ENCODE assay signal across 8 mouse cellular contexts in the genomic region with DNA sequence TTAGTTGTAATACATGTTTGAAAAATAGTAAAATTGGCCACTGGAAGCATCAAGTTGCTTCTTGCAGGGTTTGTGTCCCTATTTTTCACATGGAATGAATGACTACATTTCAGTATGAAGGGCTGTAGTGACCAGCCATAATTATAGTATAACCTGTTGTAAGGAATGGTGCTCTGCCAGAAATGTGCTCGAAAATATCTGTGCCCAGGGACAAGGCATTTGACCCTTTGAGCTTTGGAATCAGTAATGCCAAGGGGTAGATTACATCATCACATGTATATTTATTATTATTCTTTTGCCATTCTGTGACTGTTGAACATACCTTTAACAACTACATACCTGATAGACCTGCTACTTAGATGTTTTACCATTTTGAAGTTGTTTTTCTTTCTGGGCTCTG. TPM values are rescaled to one million over a fixed set of nuclear protein-coding genes. Genes with fewer than 3 reads are reported as not detected.
DNase-seq lines count a peak whose midpoint lies in the region; ATAC-seq and TF ChIP-seq lines count a peak whose summit lies in the region.

No protein-coding gene starts in this region.

- TF ChIP-seq CTCF in heart, postnatal 0 days (IDR thresholded peaks at IDR 0.05; ENCODE audit: low read depth): no peak

- H3K9me3 ChIP-seq in heart, postnatal 0 days (replicated peaks; ENCODE audit: control insufficient read depth, low read length): no peaks in the 10 kb centered on the region
- no peaks in the 10 kb centered on the region for H3K9me3 ChIP-seq in hindbrain, embryonic 12.5 days (replicated peaks)
- H3K9me3 ChIP-seq in midbrain, embryonic 11.5 days (ENCODE audit: control insufficient read depth, low read length): no peaks in the 10 kb centered on the region

- H3K36me3 ChIP-seq in heart, postnatal 0 days (replicated peaks; ENCODE audit: control insufficient read depth, insufficient read depth, low read length): no peaks in the 10 kb centered on the region
- H3K36me3 ChIP-seq in hindbrain, embryonic 12.5 days: no peaks in the 10 kb centered on the region
- H3K36me3 ChIP-seq in midbrain, embryonic 11.5 days (ENCODE audit: control insufficient read depth, insufficient read depth, low read length): no peaks in the 10 kb centered on the region

- TF ChIP-seq EP300 in heart, postnatal 0 days (IDR thresholded peaks at IDR 0.05; ENCODE audit: low read depth): no peak

- DNase-seq in heart, postnatal 0 days (ENCODE audit: low spot score): no peak
- DNase-seq in heart, adult 18-20 months: no peak
- peak; percentile 26 for DNase-seq in adipocyte (ENCODE audit: low spot score)
- no peak for DNase-seq in midbrain, embryonic 11.5 days (ENCODE audit: low spot score, missing footprints)
- no peak for DNase-seq in adrenal gland, adult 2 months
- no peak for DNase-seq in thymus, postnatal 25 days
- DNase-seq in cerebellum, adult 11-12 months: no peak

- 17% methylated on average over 1 of the region's 1 CpGs for WGBS in heart, postnatal 0 days
- WGBS in hindbrain, embryonic 12.5 days: 53% methylated on average over 1 of the region's 1 CpGs
- WGBS in midbrain, embryonic 11.5 days: 68% methylated on average over 1 of the region's 1 CpGs

- peaks cover 23% of the 10 kb centered on the region for H3K4me1 ChIP-seq in heart, postnatal 0 days (ENCODE audit: control insufficient read depth, insufficient read depth)
- peaks cover 15% of the 10 kb centered on the region for H3K4me1 ChIP-seq in hindbrain, embryonic 12.5 days
- peaks cover 14% of the 10 kb centered on the region for H3K4me1 ChIP-seq in midbrain, embryonic 11.5 days (ENCODE audit: control insufficient read depth, insufficient read depth, low read length)

- H3K27me3 ChIP-seq in heart, postnatal 0 days (ENCODE audit: control insufficient read depth, insufficient read depth, low read length): no peaks in the 10 kb centered on the region
- H3K27me3 ChIP-seq in hindbrain, embryonic 12.5 days: no peaks in the 10 kb centered on the region
- H3K27me3 ChIP-seq in midbrain, embryonic 11.5 days (ENCODE audit: control insufficient read depth, insufficient read depth, low read length): no peaks in the 10 kb centered on the region

- peak overlapping the region; percentile 95; the same call in 1 of the 2 replicates for H3K4me3 ChIP-seq in heart, postnatal 0 days (ENCODE audit: low read depth, low read length)
- no peak overlapping the region for H3K4me3 ChIP-seq in hindbrain, embryonic 12.5 days
- H3K4me3 ChIP-seq in midbrain, embryonic 11.5 days (ENCODE audit: low read depth, low read length): no peak overlapping the region

- H3K27ac ChIP-seq in heart, postnatal 0 days (ENCODE audit: low read depth): no peak overlapping the region
- H3K27ac ChIP-seq in hindbrain, embryonic 12.5 days: no peak overlapping the region
- no peak overlapping the region for H3K27ac ChIP-seq in midbrain, embryonic 11.5 days (ENCODE audit: low read depth, low read length)

- peak overlapping the region; percentile 80 for H3K4me2 ChIP-seq in heart, postnatal 0 days (ENCODE audit: low read depth, low read length)
- H3K4me2 ChIP-seq in hindbrain, embryonic 12.5 days (replicated peaks): peak overlapping the region; percentile 67
- H3K4me2 ChIP-seq in midbrain, embryonic 11.5 days: peak overlapping the region; percentile 69

- H3K9ac ChIP-seq in heart, postnatal 0 days (replicated peaks; ENCODE audit: low read depth, low read length): no peak overlapping the region
- H3K9ac ChIP-seq in hindbrain, embryonic 12.5 days: no peak overlapping the region
- no peak overlapping the region for H3K9ac ChIP-seq in midbrain, embryonic 11.5 days (ENCODE audit: low read length)

- no peak for ATAC-seq in heart, postnatal 0 days (ENCODE audit: insufficient read depth, low read depth)
- no peak for ATAC-seq in hindbrain, embryonic 12.5 days (ENCODE audit: low FRiP score)
- no peak for ATAC-seq in midbrain, embryonic 11.5 days (ENCODE audit: low FRiP score)

RNA-seq across cellular contexts. Expression of a gene that starts 5.9 kb away (rescaled TPM):
- 119 and 122 TPM in 2 replicates for total RNA-seq in heart, postnatal 0 days (2014; rRNA removed; ENCODE audit: low replicate concordance)
- polyA plus RNA-seq in heart, postnatal 0 days (2015; fragmentation: Nextera tagmentation; extraction: Ambion mirVana): 47.6 and 49.0 TPM in 2 replicates
- 100 to 1,000 TPM; 252 to 254 TPM for total RNA-seq in heart, adult 18-20 months (2021)
- 88.2 and 88.5 TPM in 2 replicates for polyA plus RNA-seq in hindbrain, embryonic 12.5 days (2016; fragmentation: Nextera tagmentation; extraction: Ambion mirVana)
- polyA plus RNA-seq in midbrain, embryonic 11.5 days (2014; fragmentation: Nextera tagmentation; extraction: Ambion mirVana): 70.6 and 77.5 TPM in 2 replicates
- 100 to 1,000 TPM; 232 to 265 TPM for total RNA-seq in adrenal gland, adult 2 months (2021)
- polyA plus RNA-seq in adrenal gland, adult 2 months (2012; rRNA removed): 39.0 and 48.1 TPM in 2 replicates
